Mouse (Mus musculus): ENCODE data around the gene Sec24d. TPM values are rescaled to one million over a fixed set of nuclear protein-coding genes. Genes with fewer than 3 reads are reported as not detected.

The Sec24d gene
- polyA plus RNA-seq, 1 experiment: 3.4 TPM

GRCm38 (mm10) chr3:123322147-123322546 lies 54.9 kb downstream of the Sec24d start:
- H3K4me1 ChIP-seq (ENCODE audit: control insufficient read depth, insufficient read depth, low read length): no peaks in the 10 kb centered on the region
- 64% methylated on average over 1 of the region's 1 CpGs for WGBS

GRCm38 (mm10) chr3:123324326-123324725 lies 57.1 kb downstream of the Sec24d start:
- 80% methylated on average over 4 of the region's 4 CpGs for WGBS
- TF ChIP-seq POLR2A (IDR thresholded peaks at IDR 0.05; ENCODE audit: borderline replicate concordance, control insufficient read depth, low read depth, low read length): no peak
- TF ChIP-seq CTCF (IDR thresholded peaks at IDR 0.05; ENCODE audit: control insufficient read depth, insufficient read depth, low read length): no peak
- H3K4me1 ChIP-seq (ENCODE audit: control insufficient read depth, insufficient read depth, low read length): no peaks in the 10 kb centered on the region
- no peak overlapping the region for H3K4me3 ChIP-seq (replicated peaks; ENCODE audit: control insufficient read depth, low read depth, low read length)
- H3K27ac ChIP-seq (ENCODE audit: control insufficient read depth, insufficient read depth, low read depth, low read length, poor library complexity): no peak overlapping the region

More at GRCm38 (mm10) chr3:123322147-123322546, 54.9 kb downstream of the Sec24d start:
- Histone ChIP-seq H3K4me3 (replicated peaks; ENCODE audit: control insufficient read depth, low read depth, low read length) (no peak overlapping the region), H3K27ac (ENCODE audit: control insufficient read depth, insufficient read depth, low read depth, low read length, poor library complexity) (no peak overlapping the region)
- no peak for TF ChIP-seq CTCF (IDR thresholded peaks at IDR 0.05; ENCODE audit: control insufficient read depth, insufficient read depth, low read length)
- no peak for TF ChIP-seq POLR2A (IDR thresholded peaks at IDR 0.05; ENCODE audit: borderline replicate concordance, control insufficient read depth, low read depth, low read length)

- Histone ChIP-seq H3K4me1 (ENCODE audit: control insufficient read depth, insufficient read depth, low read length) (no peaks in the 10 kb centered on the region), H3K4me3 (replicated peaks; ENCODE audit: control insufficient read depth, low read depth, low read length) (no peak overlapping the region), H3K27ac (ENCODE audit: control insufficient read depth, insufficient read depth, low read depth, low read length, poor library complexity) (no peak overlapping the region)
- TF ChIP-seq CTCF (IDR thresholded peaks at IDR 0.05; ENCODE audit: control insufficient read depth, insufficient read depth, low read length) (no peak), POLR2A (IDR thresholded peaks at IDR 0.05; ENCODE audit: borderline replicate concordance, control insufficient read depth, low read depth, low read length) (no peak)
- 79% methylated on average over 6 of the region's 6 CpGs for WGBS
These were observed 62.0 kb downstream of the Sec24d start for GRCm38 (mm10) chr3:123329251-123329650.

GRCm38 (mm10) chr3:123330221-123330620 lies 63.0 kb downstream of the Sec24d start:
- Histone ChIP-seq H3K27ac (ENCODE audit: control insufficient read depth, insufficient read depth, low read depth, low read length, poor library complexity) (no peak overlapping the region), H3K4me1 (ENCODE audit: control insufficient read depth, insufficient read depth, low read length) (no peaks in the 10 kb centered on the region), H3K4me3 (replicated peaks; ENCODE audit: control insufficient read depth, low read depth, low read length) (no peak overlapping the region)
- 90% methylated on average over 4 of the region's 4 CpGs for WGBS
- TF ChIP-seq CTCF (IDR thresholded peaks at IDR 0.05; ENCODE audit: control insufficient read depth, insufficient read depth, low read length) (no peak), POLR2A (IDR thresholded peaks at IDR 0.05; ENCODE audit: borderline replicate concordance, control insufficient read depth, low read depth, low read length) (no peak)

- WGBS: 70% methylated on average over 2 of the region's 2 CpGs
- Histone ChIP-seq H3K4me3 (replicated peaks; ENCODE audit: control insufficient read depth, low read depth, low read length) (no peak overlapping the region), H3K27ac (ENCODE audit: control insufficient read depth, insufficient read depth, low read depth, low read length, poor library complexity) (no peak overlapping the region), H3K4me1 (ENCODE audit: control insufficient read depth, insufficient read depth, low read length) (no peaks in the 10 kb centered on the region; the same call in 1 of the 2 replicates)
- no peak for TF ChIP-seq POLR2A (IDR thresholded peaks at IDR 0.05; ENCODE audit: borderline replicate concordance, control insufficient read depth, low read depth, low read length)
- no peak for TF ChIP-seq CTCF (IDR thresholded peaks at IDR 0.05; ENCODE audit: control insufficient read depth, insufficient read depth, low read length)
These were observed 65.2 kb downstream of the Sec24d start for GRCm38 (mm10) chr3:123332330-123333054.

GRCm38 (mm10) chr3:123333055-123333424 lies 65.8 kb downstream of the Sec24d start:
- H3K27ac ChIP-seq (ENCODE audit: control insufficient read depth, insufficient read depth, low read depth, low read length, poor library complexity): no peak overlapping the region

GRCm38 (mm10) chr3:123334947-123335346 lies 67.7 kb downstream of the Sec24d start:
- TF ChIP-seq CTCF (IDR thresholded peaks at IDR 0.05; ENCODE audit: control insufficient read depth, insufficient read depth, low read length): no peak
- TF ChIP-seq POLR2A (IDR thresholded peaks at IDR 0.05; ENCODE audit: borderline replicate concordance, control insufficient read depth, low read depth, low read length): no peak
- Histone ChIP-seq H3K4me1 (ENCODE audit: control insufficient read depth, insufficient read depth, low read length) (no peaks in the 10 kb centered on the region; the same call in 1 of the 2 replicates), H3K27ac (ENCODE audit: control insufficient read depth, insufficient read depth, low read depth, low read length, poor library complexity) (no peak overlapping the region), H3K4me3 (replicated peaks; ENCODE audit: control insufficient read depth, low read depth, low read length) (no peak overlapping the region)
- WGBS: 40% methylated on average over 7 of the region's 7 CpGs

More at GRCm38 (mm10) chr3:123333055-123333424, 65.8 kb downstream of the Sec24d start:
- Histone ChIP-seq H3K4me3 (replicated peaks; ENCODE audit: control insufficient read depth, low read depth, low read length) (no peak overlapping the region), H3K4me1 (ENCODE audit: control insufficient read depth, insufficient read depth, low read length) (no peaks in the 10 kb centered on the region; the same call in 1 of the 2 replicates)
- TF ChIP-seq POLR2A (IDR thresholded peaks at IDR 0.05; ENCODE audit: borderline replicate concordance, control insufficient read depth, low read depth, low read length): no peak
- no peak for TF ChIP-seq CTCF (IDR thresholded peaks at IDR 0.05; ENCODE audit: control insufficient read depth, insufficient read depth, low read length)
- WGBS: 4% methylated on average over 4 of the region's 4 CpGs

GRCm38 (mm10) chr3:123335480-123335879 lies 68.2 kb downstream of the Sec24d start:
- no peaks in the 10 kb centered on the region; the same call in 1 of the 2 replicates for H3K4me1 ChIP-seq (ENCODE audit: control insufficient read depth, insufficient read depth, low read length)
- no peak overlapping the region for H3K4me3 ChIP-seq (replicated peaks; ENCODE audit: control insufficient read depth, low read depth, low read length)
- no peak overlapping the region for H3K27ac ChIP-seq (ENCODE audit: control insufficient read depth, insufficient read depth, low read depth, low read length, poor library complexity)
- TF ChIP-seq CTCF (IDR thresholded peaks at IDR 0.05; ENCODE audit: control insufficient read depth, insufficient read depth, low read length): no peak
- TF ChIP-seq POLR2A (IDR thresholded peaks at IDR 0.05; ENCODE audit: borderline replicate concordance, control insufficient read depth, low read depth, low read length): no peak
- WGBS: 64% methylated on average over 3 of the region's 3 CpGs

All from bone marrow, adult 2 months (tissue).